Mouse (Mus musculus): ENCODE measurements around the gene Rgs12.

GRCm38 (mm10) chr5:34954508-34954907 lies 5.3 kb downstream of the Rgs12 start:
- no peak for TF ChIP-seq CEBPB (IDR thresholded peaks at IDR 0.05; ENCODE audit: insufficient read depth, poor library complexity, severe bottlenecking)
- no peak for TF ChIP-seq POLR2A (IDR thresholded peaks at IDR 0.05; ENCODE audit: insufficient read length, low read depth)
- no peak for TF ChIP-seq MYOG (IDR thresholded peaks at IDR 0.05; ENCODE audit: control insufficient read depth in 1 of 3, insufficient read depth in 1 of 3, insufficient read length in 2 of 3, low read depth in 2 of 3)

Measured in myocyte (in vitro differentiated cells).